Mouse (Mus musculus) erythroblast, embryonic 14.5 days (primary cell): ENCODE data around the gene Rprml.

Experiments
- GATA1 ChIP-seq: IDR thresholded peaks from 2 replicates; pipeline ENCODE4 v1.6.1; 2012; ENCODE audit warnings: low read length, inconsistent platforms, mixed read lengths
- TAL1 ChIP-seq: IDR thresholded peaks from 3 replicates; pipeline ENCODE4 v1.6.1; 2012; ENCODE audit warnings: low read length, inconsistent platforms, mixed read lengths

DNA sequence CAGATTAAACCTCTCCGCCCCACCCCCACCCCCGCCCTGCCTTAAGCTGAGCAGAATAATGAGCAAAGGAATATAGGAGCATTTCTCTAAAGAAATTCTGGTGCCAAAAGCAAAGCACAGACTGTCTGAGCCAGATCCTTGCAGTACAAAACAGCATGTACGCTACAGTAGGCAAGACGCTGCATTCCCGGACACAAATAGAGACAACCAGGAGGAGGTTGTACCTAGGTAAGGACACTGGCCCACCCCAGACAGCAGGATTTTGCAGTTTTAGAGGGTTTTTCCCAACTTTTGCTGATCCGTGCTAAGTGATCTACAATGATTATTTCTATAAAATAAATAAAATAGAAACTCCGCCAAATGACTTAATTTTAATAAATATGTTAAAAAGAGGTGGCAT is 714 bp upstream of the Rprml start:
- no peak for TF ChIP-seq GATA1
- TF ChIP-seq TAL1 = no peak
